Comparison of ENCODE assay signal across 20 mouse cellular contexts in genomic region chr3:39130532-39130931, GRCm38 (mm10).
A peak's percentile ranks its signal among the peaks of the same experiment; 100 is the strongest.
DNase-seq lines count a peak whose midpoint lies in the region; ATAC-seq and TF ChIP-seq lines count a peak whose summit lies in the region.
"Had no signal": no experiment of that assay in that cellular context is flagged by ENCODE, and none has a peak within 500 bp of the region (broad histone marks: within the 10 kb centered on the region; RNA-seq: fewer than 3 reads in every experiment).

No protein-coding gene starts in this region.

- H3K27me3 ChIP-seq in kidney, embryonic 15.5 days, result no peaks in the 10 kb centered on the region
- H3K27me3 ChIP-seq in kidney, postnatal 0 days (ENCODE audit: insufficient read depth, low read length), result no peaks in the 10 kb centered on the region
- H3K27me3 ChIP-seq: embryonic facial prominence, embryonic 12.5 days; forebrain, embryonic 13.5 days; forebrain, embryonic 15.5 days; Patski had no signal

- H3K4me2 ChIP-seq in kidney, embryonic 15.5 days, result no peak overlapping the region
- no peak overlapping the region for H3K4me2 ChIP-seq in kidney, postnatal 0 days (ENCODE audit: low read length)
- H3K4me2 ChIP-seq: embryonic facial prominence, embryonic 12.5 days; forebrain, embryonic 13.5 days; forebrain, embryonic 15.5 days had no signal

- no peak for DNase-seq in kidney, postnatal 4 days
- peak; percentile 65 for DNase-seq in kidney, postnatal 0 days (ENCODE audit: low spot score)
- DNase-seq in kidney, adult 11 months, result no peak
- no peak for DNase-seq in spleen, postnatal 14 days (ENCODE audit: low spot score in 2 of 2)
- DNase-seq: adrenal gland, adult 8-10 months; adrenal gland, postnatal 14 days; cerebellum, adult 11-12 months; cerebellum, adult 2 months; cerebellum, adult 9-10 months; cerebellum, postnatal 10 days; cerebellum, postnatal 25 days; forebrain, postnatal 0 days had no signal

- 51% methylated on average over 3 of the region's 3 CpGs for WGBS in kidney, embryonic 15.5 days
- WGBS in kidney, postnatal 0 days, result 44% methylated on average over 3 of the region's 3 CpGs

- H3K4me1 ChIP-seq in kidney, embryonic 15.5 days, result peaks cover 4% of the 10 kb centered on the region; the same call in 1 of the 2 replicates
- no peaks in the 10 kb centered on the region for H3K4me1 ChIP-seq in kidney, postnatal 0 days (replicated peaks; ENCODE audit: insufficient read depth, low read length)
- H3K4me1 ChIP-seq: embryonic facial prominence, embryonic 10.5 days; embryonic facial prominence, embryonic 12.5 days; forebrain, embryonic 13.5 days; forebrain, embryonic 15.5 days had no signal

- H3K36me3 ChIP-seq in kidney, embryonic 15.5 days, result no peaks in the 10 kb centered on the region
- no peaks in the 10 kb centered on the region for H3K36me3 ChIP-seq in kidney, postnatal 0 days (ENCODE audit: insufficient read depth, low read length)
- H3K36me3 ChIP-seq: embryonic facial prominence, embryonic 10.5 days; embryonic facial prominence, embryonic 12.5 days; forebrain, embryonic 15.5 days; G1E had no signal

- no peak overlapping the region for H3K4me3 ChIP-seq in kidney, embryonic 15.5 days (replicated peaks)
- H3K4me3 ChIP-seq in kidney, postnatal 0 days (replicated peaks; ENCODE audit: low read depth, low read length), result no peak overlapping the region
- H3K4me3 ChIP-seq: embryonic facial prominence, embryonic 10.5 days; embryonic facial prominence, embryonic 12.5 days; forebrain, embryonic 13.5 days; forebrain, embryonic 15.5 days had no signal

- ATAC-seq in kidney, embryonic 15.5 days (replicated peaks; ENCODE audit: low FRiP score), result peak; percentile 70; the same call in 1 of the 2 replicates
- ATAC-seq in kidney, postnatal 0 days (replicated peaks; ENCODE audit: low FRiP score, low read depth), result no peak
- ATAC-seq: activated CD4-positive, CD25-positive, alpha-beta regulatory T cell, adult 4 months; forebrain, embryonic 13.5 days; forebrain, embryonic 15.5 days; forebrain, postnatal 0 days; Patski had no signal

- H3K9ac ChIP-seq in kidney, embryonic 15.5 days, result no peak overlapping the region
- H3K9ac ChIP-seq in kidney, postnatal 0 days (ENCODE audit: low read depth, low read length), result no peak overlapping the region
- H3K9ac ChIP-seq: embryonic facial prominence, embryonic 12.5 days; forebrain, embryonic 13.5 days; forebrain, embryonic 15.5 days; forebrain, postnatal 0 days had no signal

- no peaks in the 10 kb centered on the region for H3K9me3 ChIP-seq in kidney, embryonic 15.5 days (replicated peaks)
- H3K9me3 ChIP-seq in kidney, postnatal 0 days (replicated peaks; ENCODE audit: low read length), result no peaks in the 10 kb centered on the region
- H3K9me3 ChIP-seq: embryonic facial prominence, embryonic 10.5 days; embryonic facial prominence, embryonic 12.5 days; forebrain, embryonic 13.5 days; forebrain, embryonic 15.5 days had no signal

- TF ChIP-seq CTCF in kidney, postnatal 0 days (IDR thresholded peaks at IDR 0.05; ENCODE audit: low read depth), result no peak

- peak overlapping the region; percentile 48; the same call in 1 of the 2 replicates for H3K27ac ChIP-seq in kidney, embryonic 15.5 days
- H3K27ac ChIP-seq in kidney, postnatal 0 days, result no peak overlapping the region
- H3K27ac ChIP-seq: embryonic facial prominence, embryonic 10.5 days; embryonic facial prominence, embryonic 12.5 days; forebrain, embryonic 13.5 days; forebrain, embryonic 15.5 days had no signal
